Mouse (Mus musculus) liver, postnatal 0 days (tissue): Measurements from ENCODE around the gene Clp1.

Source experiments
- CTCF ChIP-seq: sonication (generic); IDR thresholded peaks from 2 replicates; pipeline ENCODE4 v1.5.1; 2016; ENCODE audit warnings: antibody characterized with exemption, low read depth
- EP300 ChIP-seq: IDR thresholded peaks from 2 replicates; pipeline ENCODE4 v1.6.1; 2016; ENCODE audit warnings: antibody characterized with exemption, low read depth, mild to moderate bottlenecking

- TF ChIP-seq CTCF (no peak), EP300 (no peak)
Measured at GRCm38 (mm10) chr2:84725770-84726169, 1.4 kb downstream of the Clp1 start.
